Mouse (Mus musculus) layer of hippocampus, postnatal 25 days (tissue): ENCODE results near the gene Enoph1. TPM values are rescaled to one million over a fixed set of nuclear protein-coding genes. Genes with fewer than 3 reads are reported as not detected.

Source experiments
- DNase-seq, 2 experiments: peaks; one replicate each; pipeline ENCODE4 v3.0.0; 2022; ENCODE audit warnings: mixed read lengths in 2 of 2, low spot score in 1 of 2; ENCODE audit errors: extremely low spot score in 1 of 2
- total RNA-seq, 2 experiments: library from RNA; stranded (reverse); gene quantifications; 2 replicates each; pipeline ENCODE4 v1.2.3; 2021

Gene Enoph1
- total RNA-seq: 10 to 100 TPM; 50.2 to 54.9 TPM

GRCm38 (mm10) chr5:100039602-100040142, at the start of gene Enoph1, which contains the start of gene Hnrnpdl:
Enoph1 (plus strand) TSS chr5:100039985.
Hnrnpdl (minus strand) TSS chr5:100039664.
- DNase-seq: peak; percentile 92 to 94

GRCm38 (mm10) chr5:99994166-99994565, 45.6 kb upstream of the Enoph1 start:
- DNase-seq: no peak

GRCm38 (mm10) chr5:99994680-99995079, 45.1 kb upstream of the Enoph1 start:
- no peak for DNase-seq

- no peak for DNase-seq
These were observed 39.7 kb upstream of the Enoph1 start for GRCm38 (mm10) chr5:100000048-100000447.

- DNase-seq: no peak
These were observed 39.3 kb upstream of the Enoph1 start for GRCm38 (mm10) chr5:100000500-100000899.

GRCm38 (mm10) chr5:100003895-100004294, 35.9 kb upstream of the Enoph1 start:
- no peak for DNase-seq

- no peak for DNase-seq
These were observed 34.4 kb upstream of the Enoph1 start for GRCm38 (mm10) chr5:100005431-100005830.

GRCm38 (mm10) chr5:100005896-100006295, 33.9 kb upstream of the Enoph1 start:
- DNase-seq: no peak

GRCm38 (mm10) chr5:100006324-100007039, 33.3 kb upstream of the Enoph1 start:
- no peak for DNase-seq

GRCm38 (mm10) chr5:100007040-100007375, 32.8 kb upstream of the Enoph1 start:
- no peak for DNase-seq

- no peak for DNase-seq
These were observed 31.3 kb upstream of the Enoph1 start for GRCm38 (mm10) chr5:100008485-100008884.

GRCm38 (mm10) chr5:100012599-100012998, 27.2 kb upstream of the Enoph1 start:
- DNase-seq: no peak

- no peak for DNase-seq
These were observed 19.7 kb upstream of the Enoph1 start for GRCm38 (mm10) chr5:100020089-100020488.

- no peak for DNase-seq
These were observed 15.4 kb upstream of the Enoph1 start for GRCm38 (mm10) chr5:100024403-100024802.

GRCm38 (mm10) chr5:100024868-100025267, 14.9 kb upstream of the Enoph1 start:
- no peak for DNase-seq

GRCm38 (mm10) chr5:100030069-100030468, 9.7 kb upstream of the Enoph1 start:
- DNase-seq: no peak

- DNase-seq: no peak
These were observed 7.7 kb upstream of the Enoph1 start for GRCm38 (mm10) chr5:100032107-100032506.

GRCm38 (mm10) chr5:100032646-100033045, 7.1 kb upstream of the Enoph1 start:
- no peak for DNase-seq

GRCm38 (mm10) chr5:100035950-100036349, 3.8 kb upstream of the Enoph1 start:
- DNase-seq: no peak

- no peak for DNase-seq
These were observed 3.1 kb upstream of the Enoph1 start for GRCm38 (mm10) chr5:100036681-100037080.

GRCm38 (mm10) chr5:100037965-100038713, 1.6 kb upstream of the Enoph1 start:
- peak; percentile 85 to 92 for DNase-seq
